Mouse (Mus musculus): ENCODE measurements around the gene Susd1. TPM values are rescaled to one million over a fixed set of nuclear protein-coding genes. Genes with fewer than 3 reads are reported as not detected.
A peak's percentile ranks its signal among the peaks of the same experiment; 100 is the strongest.

The Susd1 gene
- polyA plus RNA-seq, 1 experiment: 8.8 TPM

DNA sequence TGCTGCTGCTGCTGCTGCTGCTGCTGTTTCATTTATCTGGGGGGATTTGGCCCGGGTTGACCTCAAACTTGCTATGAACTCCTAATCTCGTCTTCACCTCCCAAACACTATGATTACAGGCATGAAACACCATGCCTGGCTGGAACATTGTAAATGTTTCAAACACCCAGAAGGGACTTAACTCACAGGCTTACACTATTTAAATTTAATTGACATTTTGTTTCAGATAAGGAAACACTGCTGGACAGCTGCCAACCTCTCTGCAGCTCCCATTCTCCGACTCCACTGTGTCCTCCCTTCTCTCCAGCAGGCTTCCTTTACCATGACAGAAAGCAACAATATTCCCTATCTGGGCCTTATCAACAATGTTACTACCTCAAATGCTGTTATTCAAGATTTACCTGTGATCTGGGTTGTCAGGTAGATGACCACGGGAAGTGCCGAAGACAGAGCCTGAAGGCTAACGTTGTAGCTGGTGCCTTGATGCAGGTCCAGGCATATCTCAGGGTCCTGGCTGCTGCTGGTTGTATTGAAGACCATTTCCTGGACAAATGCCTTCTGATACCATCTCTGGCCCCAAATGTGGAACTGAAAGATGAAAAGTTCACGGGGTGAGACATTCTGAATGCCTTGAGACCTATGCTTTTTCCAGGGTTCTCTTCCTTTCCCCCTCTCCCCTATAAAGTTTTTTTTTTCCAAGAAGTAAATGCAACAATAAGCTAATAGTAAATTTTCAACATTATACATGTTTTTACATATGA lies 88.8 kb downstream of the Susd1 start:
- H3K27ac ChIP-seq (ENCODE audit: insufficient read depth, low read depth, low read length): no peak overlapping the region
- H3K4me1 ChIP-seq (ENCODE audit: control insufficient read depth, insufficient read depth, low read length): no peaks in the 10 kb centered on the region
- DNase-seq: no peak
- H3K36me3 ChIP-seq (ENCODE audit: control insufficient read depth, insufficient read depth, low read length): no peaks in the 10 kb centered on the region
- H3K4me3 ChIP-seq (ENCODE audit: insufficient read depth, low read depth, low read length): no peak overlapping the region
- 53% methylated on average over 7 of the region's 7 CpGs for WGBS
- TF ChIP-seq CTCF (conservative IDR thresholded peaks at IDR 0.05; ENCODE audit: insufficient read depth, insufficient read length, low read depth, low read length): no peak
- TF ChIP-seq POLR2A (IDR thresholded peaks at IDR 0.05; ENCODE audit: low read depth, low read length): no peak
- no peaks in the 10 kb centered on the region for H3K27me3 ChIP-seq (replicated peaks; ENCODE audit: control insufficient read depth, insufficient read depth, low read length)

DNA sequence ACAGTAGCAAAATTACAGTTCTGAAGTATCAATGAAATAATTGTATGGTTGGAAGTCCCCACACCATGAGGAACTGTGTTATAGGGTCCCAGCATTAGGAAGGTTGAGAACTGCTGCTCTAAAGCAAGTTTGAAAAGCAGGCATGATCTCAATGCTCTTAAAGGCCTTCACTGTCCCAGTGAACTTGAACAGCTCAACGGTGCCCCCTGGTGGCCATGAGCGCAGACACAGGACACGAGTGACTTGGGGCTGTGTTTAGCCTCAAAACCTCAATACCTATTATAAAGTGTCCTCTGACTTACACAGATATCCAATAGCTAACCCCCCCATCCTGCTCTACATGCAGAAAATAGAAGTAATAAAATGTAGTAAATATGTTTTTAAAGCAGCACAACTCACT lies 97.7 kb downstream of the Susd1 start:
- H3K27ac ChIP-seq (ENCODE audit: insufficient read depth, low read depth, low read length): no peak overlapping the region
- no peaks in the 10 kb centered on the region for H3K4me1 ChIP-seq (ENCODE audit: control insufficient read depth, insufficient read depth, low read length)
- WGBS: 0% methylated on average over 3 of the region's 3 CpGs
- H3K27me3 ChIP-seq (replicated peaks; ENCODE audit: control insufficient read depth, insufficient read depth, low read length): no peaks in the 10 kb centered on the region
- no peak overlapping the region for H3K4me3 ChIP-seq (ENCODE audit: insufficient read depth, low read depth, low read length)
- peak; percentile 84 for DNase-seq
- no peaks in the 10 kb centered on the region for H3K36me3 ChIP-seq (ENCODE audit: control insufficient read depth, insufficient read depth, low read length)
- TF ChIP-seq POLR2A (IDR thresholded peaks at IDR 0.05; ENCODE audit: low read depth, low read length) (no peak), CTCF (conservative IDR thresholded peaks at IDR 0.05; ENCODE audit: insufficient read depth, insufficient read length, low read depth, low read length) (peak; percentile 96)

- Histone ChIP-seq H3K36me3 (ENCODE audit: control insufficient read depth, insufficient read depth, low read length) (no peaks in the 10 kb centered on the region), H3K4me3 (ENCODE audit: insufficient read depth, low read depth, low read length) (no peak overlapping the region), H3K4me1 (ENCODE audit: control insufficient read depth, insufficient read depth, low read length) (no peaks in the 10 kb centered on the region), H3K27ac (ENCODE audit: insufficient read depth, low read depth, low read length) (no peak overlapping the region), H3K27me3 (replicated peaks; ENCODE audit: control insufficient read depth, insufficient read depth, low read length) (no peaks in the 10 kb centered on the region)
- TF ChIP-seq POLR2A (IDR thresholded peaks at IDR 0.05; ENCODE audit: low read depth, low read length): no peak
- no peak for TF ChIP-seq CTCF (conservative IDR thresholded peaks at IDR 0.05; ENCODE audit: insufficient read depth, insufficient read length, low read depth, low read length)
- WGBS: 71% methylated on average over 5 of the region's 5 CpGs
- no peak for DNase-seq
Measured at GRCm38 (mm10) chr4:59340046-59340445, 98.4 kb downstream of the Susd1 start.

DNA sequence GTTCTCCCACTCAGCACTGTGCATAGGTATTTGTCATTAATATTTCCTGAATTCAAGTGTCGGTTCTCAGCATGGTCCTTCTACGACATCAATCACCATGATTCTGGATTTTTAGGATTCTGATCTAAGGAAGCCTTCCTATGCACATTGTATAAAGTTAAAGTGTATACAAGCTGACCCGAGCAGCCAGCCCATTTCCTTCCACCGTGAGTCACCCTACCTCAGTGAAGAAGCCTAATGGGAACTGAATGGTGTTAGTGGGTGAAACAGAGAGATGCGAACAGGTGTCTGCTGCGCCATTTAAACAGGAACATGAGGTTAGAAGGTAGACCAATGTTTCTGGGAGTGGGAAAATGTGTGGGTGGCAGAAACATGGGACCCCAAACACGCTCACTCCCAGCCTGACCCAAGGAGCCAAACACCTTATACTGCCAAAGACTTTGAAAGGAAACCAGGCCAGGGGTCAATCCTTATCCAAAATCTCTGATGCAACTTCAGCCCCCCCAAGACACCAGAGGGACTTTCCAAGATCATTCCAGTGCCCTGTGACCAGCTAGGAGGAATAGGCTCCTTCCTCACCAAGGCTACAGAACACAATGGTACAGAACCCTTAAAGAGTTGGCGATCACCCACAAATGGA lies 99.4 kb downstream of the Susd1 start:
- no peak for TF ChIP-seq POLR2A (IDR thresholded peaks at IDR 0.05; ENCODE audit: low read depth, low read length)
- TF ChIP-seq CTCF (conservative IDR thresholded peaks at IDR 0.05; ENCODE audit: insufficient read depth, insufficient read length, low read depth, low read length): no peak
- Histone ChIP-seq H3K27ac (ENCODE audit: insufficient read depth, low read depth, low read length) (no peak overlapping the region), H3K4me1 (ENCODE audit: control insufficient read depth, insufficient read depth, low read length) (no peaks in the 10 kb centered on the region), H3K36me3 (ENCODE audit: control insufficient read depth, insufficient read depth, low read length) (no peaks in the 10 kb centered on the region), H3K27me3 (replicated peaks; ENCODE audit: control insufficient read depth, insufficient read depth, low read length) (no peaks in the 10 kb centered on the region), H3K4me3 (ENCODE audit: insufficient read depth, low read depth, low read length) (no peak overlapping the region)
- WGBS: 91% methylated on average over 8 of the region's 8 CpGs
- no peak for DNase-seq

DNA sequence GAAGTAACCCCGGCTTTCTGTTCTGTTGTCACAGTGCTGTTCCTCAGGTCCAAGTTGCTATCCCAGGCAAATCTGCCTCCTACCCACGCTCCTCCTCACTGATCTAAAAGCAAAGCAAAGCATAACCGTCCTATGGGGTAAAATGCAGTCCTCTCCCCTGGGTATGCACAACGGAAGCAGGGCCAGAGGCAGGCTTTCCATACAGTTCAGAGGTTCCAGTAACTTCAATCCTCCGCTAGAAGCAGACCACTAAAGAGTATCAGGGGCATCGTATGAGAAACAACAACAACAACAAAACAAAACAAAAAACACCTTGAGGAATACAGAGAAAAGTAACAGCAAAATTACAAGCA lies 100.9 kb downstream of the Susd1 start:
- Histone ChIP-seq H3K36me3 (ENCODE audit: control insufficient read depth, insufficient read depth, low read length) (no peaks in the 10 kb centered on the region), H3K4me3 (ENCODE audit: insufficient read depth, low read depth, low read length) (no peak overlapping the region), H3K4me1 (ENCODE audit: control insufficient read depth, insufficient read depth, low read length) (no peaks in the 10 kb centered on the region), H3K27ac (ENCODE audit: insufficient read depth, low read depth, low read length) (no peak overlapping the region), H3K27me3 (replicated peaks; ENCODE audit: control insufficient read depth, insufficient read depth, low read length) (no peaks in the 10 kb centered on the region)
- TF ChIP-seq CTCF (conservative IDR thresholded peaks at IDR 0.05; ENCODE audit: insufficient read depth, insufficient read length, low read depth, low read length) (no peak), POLR2A (IDR thresholded peaks at IDR 0.05; ENCODE audit: low read depth, low read length) (no peak)
- WGBS: 92% methylated on average over 6 of the region's 6 CpGs
- no peak for DNase-seq

- Histone ChIP-seq H3K27me3 (replicated peaks; ENCODE audit: control insufficient read depth, insufficient read depth, low read length) (no peaks in the 10 kb centered on the region), H3K27ac (ENCODE audit: insufficient read depth, low read depth, low read length) (no peak overlapping the region), H3K4me1 (ENCODE audit: control insufficient read depth, insufficient read depth, low read length) (no peaks in the 10 kb centered on the region), H3K36me3 (ENCODE audit: control insufficient read depth, insufficient read depth, low read length) (no peaks in the 10 kb centered on the region), H3K4me3 (ENCODE audit: insufficient read depth, low read depth, low read length) (no peak overlapping the region)
- WGBS: 94% methylated on average over 11 of the region's 11 CpGs
- DNase-seq: no peak
- TF ChIP-seq POLR2A (IDR thresholded peaks at IDR 0.05; ENCODE audit: low read depth, low read length) (no peak), CTCF (conservative IDR thresholded peaks at IDR 0.05; ENCODE audit: insufficient read depth, insufficient read length, low read depth, low read length) (no peak)
Measured at GRCm38 (mm10) chr4:59336846-59337532, 101.4 kb downstream of the Susd1 start.

- Histone ChIP-seq H3K4me3 (ENCODE audit: insufficient read depth, low read depth, low read length) (no peak overlapping the region), H3K36me3 (ENCODE audit: control insufficient read depth, insufficient read depth, low read length) (no peaks in the 10 kb centered on the region), H3K27me3 (replicated peaks; ENCODE audit: control insufficient read depth, insufficient read depth, low read length) (no peaks in the 10 kb centered on the region), H3K27ac (ENCODE audit: insufficient read depth, low read depth, low read length) (no peak overlapping the region), H3K4me1 (ENCODE audit: control insufficient read depth, insufficient read depth, low read length) (0 out of 2 replicates have a peak, but pooled peaks cover 1% of the 10 kb centered on the region)
- TF ChIP-seq CTCF (conservative IDR thresholded peaks at IDR 0.05; ENCODE audit: insufficient read depth, insufficient read length, low read depth, low read length): no peak
- no peak for TF ChIP-seq POLR2A (IDR thresholded peaks at IDR 0.05; ENCODE audit: low read depth, low read length)
- WGBS: 72% methylated on average over 7 of the region's 7 CpGs
- DNase-seq: no peak
Measured at GRCm38 (mm10) chr4:59336439-59336809, 102.0 kb downstream of the Susd1 start.
